Mouse (Mus musculus): ENCODE measurements at regions not wholly inside any gene's neighbourhood (a gene's known extent, or its start where the extent isn't known, plus 50 kb on each side); places are given as distances from the start of the nearest gene placed in this dataset.

DNA sequence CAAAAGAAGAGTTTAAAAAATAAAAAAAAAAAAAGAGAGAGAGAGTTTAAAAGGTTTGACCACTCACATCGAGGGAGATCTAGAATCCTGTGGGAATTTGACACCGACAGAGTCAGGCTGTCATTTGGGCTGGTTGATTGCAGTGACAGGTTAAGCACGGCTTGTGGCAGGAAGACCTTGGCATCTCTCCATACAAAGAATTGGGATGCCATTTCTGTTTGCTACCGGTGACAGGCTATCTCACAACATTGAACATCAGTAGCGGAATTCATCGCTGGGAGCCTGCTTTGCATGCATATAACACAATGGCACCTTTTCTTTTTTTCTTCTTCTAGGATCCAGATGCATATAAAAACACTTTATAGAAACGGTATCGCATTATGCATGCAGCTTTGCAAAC, 53.7 kb upstream of the Gm26657 start:
- Histone ChIP-seq H3K27ac (ENCODE audit: insufficient read depth, low read length) (no peak overlapping the region), H3K4me3 (ENCODE audit: insufficient read depth, low read length) (no peak overlapping the region), H3K4me1 (ENCODE audit: control insufficient read depth, insufficient read depth, low read length) (no peaks in the 10 kb centered on the region)
- TF ChIP-seq POLR2A (IDR thresholded peaks at IDR 0.05; ENCODE audit: extremely low read depth, insufficient read depth, low read length), result no peak

DNA sequence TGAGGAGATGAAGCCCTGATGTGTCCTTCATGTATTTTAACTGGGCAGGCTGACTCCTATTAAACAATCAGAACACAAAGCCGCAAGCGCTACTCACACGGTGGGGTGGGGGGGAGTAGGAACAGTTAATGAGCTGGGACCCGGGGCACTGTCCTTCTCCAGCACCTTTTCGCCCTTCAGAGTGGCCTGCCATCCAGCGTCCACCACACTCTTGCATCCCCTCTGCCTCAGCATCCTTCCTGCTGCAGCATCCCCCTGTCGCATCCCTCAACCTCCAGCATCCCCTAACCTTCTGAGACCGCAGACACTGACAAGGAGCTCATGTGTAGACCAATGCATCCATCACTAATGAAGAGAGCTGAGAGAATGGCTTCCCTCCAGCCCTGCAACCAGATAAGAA, 54.2 kb upstream of the Gm26657 start:
- Histone ChIP-seq H3K27ac (ENCODE audit: insufficient read depth, low read length) (no peak overlapping the region), H3K4me3 (ENCODE audit: insufficient read depth, low read length) (no peak overlapping the region), H3K4me1 (ENCODE audit: control insufficient read depth, insufficient read depth, low read length) (no peaks in the 10 kb centered on the region)
- no peak for TF ChIP-seq POLR2A (IDR thresholded peaks at IDR 0.05; ENCODE audit: extremely low read depth, insufficient read depth, low read length)
- TF ChIP-seq CTCF (IDR thresholded peaks at IDR 0.05; ENCODE audit: extremely low read depth, insufficient read depth, low read length), result no peak

DNA sequence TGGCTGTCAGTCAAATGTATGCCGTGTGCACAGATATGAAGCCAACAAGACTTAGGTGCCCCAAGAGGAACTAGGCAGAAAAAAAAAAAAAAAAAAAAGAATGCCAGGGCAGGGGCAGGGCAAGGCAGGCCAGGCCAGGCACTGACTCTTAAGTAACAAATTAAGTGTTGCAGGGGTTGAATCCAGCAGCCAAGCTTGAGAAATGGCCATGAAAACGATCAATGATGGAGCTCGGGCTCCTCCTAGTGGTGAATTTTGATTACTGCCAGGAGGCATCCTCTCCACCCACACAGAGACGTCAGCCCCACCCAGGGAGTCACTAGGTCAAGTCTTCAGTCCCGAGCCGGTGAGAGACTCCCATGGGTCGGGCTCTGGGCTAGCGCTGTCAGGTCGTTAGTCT, 54.7 kb upstream of the Gm26657 start:
- TF ChIP-seq CTCF (IDR thresholded peaks at IDR 0.05; ENCODE audit: extremely low read depth, insufficient read depth, low read length) (peak; percentile 81), POLR2A (IDR thresholded peaks at IDR 0.05; ENCODE audit: extremely low read depth, insufficient read depth, low read length) (no peak)
- H3K27ac ChIP-seq (ENCODE audit: insufficient read depth, low read length), result no peak overlapping the region
- no peaks in the 10 kb centered on the region for H3K4me1 ChIP-seq (ENCODE audit: control insufficient read depth, insufficient read depth, low read length)
- H3K4me3 ChIP-seq (ENCODE audit: insufficient read depth, low read length), result no peak overlapping the region

DNA sequence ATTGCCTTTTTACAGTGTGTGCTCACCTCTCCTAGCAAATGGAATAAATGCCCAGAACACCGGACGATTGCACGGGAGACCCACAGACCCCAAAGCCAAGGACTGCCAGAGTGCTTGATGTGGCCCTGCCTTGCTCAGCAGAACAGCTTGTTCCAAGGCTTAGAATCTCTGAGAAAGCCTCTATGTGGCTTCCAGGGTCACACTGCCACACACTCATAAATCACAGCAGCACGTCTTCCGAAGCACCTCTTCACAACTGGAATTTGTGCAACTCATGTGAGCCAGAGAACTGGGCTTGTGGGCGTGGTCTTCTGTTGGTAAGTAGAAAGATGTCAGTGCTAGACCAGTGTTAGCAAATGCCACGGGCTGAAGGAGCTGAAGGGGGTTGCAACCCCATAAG, 55.8 kb upstream of the Gm26657 start:
- Histone ChIP-seq H3K4me3 (ENCODE audit: insufficient read depth, low read length) (no peak overlapping the region), H3K27ac (ENCODE audit: insufficient read depth, low read length) (no peak overlapping the region), H3K4me1 (ENCODE audit: control insufficient read depth, insufficient read depth, low read length) (no peaks in the 10 kb centered on the region)
- no peak for TF ChIP-seq POLR2A (IDR thresholded peaks at IDR 0.05; ENCODE audit: extremely low read depth, insufficient read depth, low read length)
- no peak for TF ChIP-seq CTCF (IDR thresholded peaks at IDR 0.05; ENCODE audit: extremely low read depth, insufficient read depth, low read length)

DNA sequence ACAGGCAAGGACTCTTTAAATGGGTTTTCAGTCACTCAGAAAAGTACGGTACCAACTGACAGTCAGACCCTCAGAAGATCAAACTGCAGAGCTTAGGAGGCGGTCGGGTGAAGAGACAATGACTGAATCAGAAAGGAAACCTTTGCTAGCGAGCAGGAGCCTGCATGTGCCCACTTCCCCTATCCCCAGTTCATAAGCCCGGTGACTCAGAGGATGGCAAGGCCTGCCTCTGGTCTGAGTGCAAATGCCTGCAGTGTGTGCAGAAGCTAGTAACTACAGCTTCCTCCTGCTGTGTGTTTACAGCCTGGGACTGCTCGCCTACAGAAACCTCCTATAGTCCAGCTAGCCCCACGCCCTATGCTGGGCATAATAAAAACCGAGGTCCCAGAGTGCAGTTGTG, 58.7 kb upstream of the Gm26657 start:
- H3K4me3 ChIP-seq (ENCODE audit: insufficient read depth, low read length), result no peak overlapping the region
- H3K27ac ChIP-seq (ENCODE audit: insufficient read depth, low read length), result no peak overlapping the region
- no peaks in the 10 kb centered on the region for H3K4me1 ChIP-seq (ENCODE audit: control insufficient read depth, insufficient read depth, low read length)
- TF ChIP-seq CTCF (IDR thresholded peaks at IDR 0.05; ENCODE audit: extremely low read depth, insufficient read depth, low read length) (no peak), POLR2A (IDR thresholded peaks at IDR 0.05; ENCODE audit: extremely low read depth, insufficient read depth, low read length) (no peak)

DNA sequence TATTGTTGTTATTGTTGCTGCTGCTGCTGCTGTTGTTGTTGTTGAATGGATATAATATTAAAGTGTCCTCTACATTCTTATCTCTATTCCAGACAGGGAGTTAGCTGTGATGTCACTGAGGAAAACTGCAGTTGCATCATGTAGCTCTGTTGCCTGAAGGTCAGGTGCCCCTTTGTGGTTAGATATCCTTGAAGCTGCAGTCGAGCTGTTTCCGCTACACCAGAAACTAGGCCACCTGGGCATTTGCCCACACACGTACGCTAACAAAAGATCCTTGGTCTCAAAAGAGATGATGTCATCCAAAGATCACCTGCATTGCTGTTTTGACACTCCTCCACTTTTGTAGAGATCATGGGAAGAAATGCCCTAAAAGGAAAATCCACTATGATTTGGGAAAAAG, 66.0 kb upstream of the Gm26657 start:
- H3K4me3 ChIP-seq (ENCODE audit: insufficient read depth, low read length), result no peak overlapping the region
- no peaks in the 10 kb centered on the region for H3K4me1 ChIP-seq (ENCODE audit: control insufficient read depth, insufficient read depth, low read length)
- H3K27ac ChIP-seq (ENCODE audit: insufficient read depth, low read length), result no peak overlapping the region
- TF ChIP-seq CTCF (IDR thresholded peaks at IDR 0.05; ENCODE audit: extremely low read depth, insufficient read depth, low read length) (no peak), POLR2A (IDR thresholded peaks at IDR 0.05; ENCODE audit: extremely low read depth, insufficient read depth, low read length) (no peak)

DNA sequence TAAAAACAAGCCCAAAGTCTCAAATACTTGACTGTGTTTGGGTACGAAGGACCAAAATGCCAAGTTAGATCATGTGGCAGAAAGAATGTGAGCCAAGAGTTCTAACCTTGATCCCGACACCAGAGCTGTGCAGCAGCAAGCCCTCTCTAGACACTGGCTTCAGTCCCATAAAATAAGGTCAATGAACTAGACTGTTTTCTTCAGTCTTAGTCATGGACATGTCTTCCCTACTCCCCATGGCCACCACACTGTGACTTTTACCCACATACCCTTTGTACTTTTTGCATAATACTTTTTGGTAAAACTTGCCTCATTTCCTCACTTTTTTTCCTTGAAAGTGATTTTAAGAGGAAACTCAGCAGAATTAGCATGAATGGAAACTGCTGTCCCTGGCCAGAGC, 74.9 kb upstream of the Gm26657 start:
- H3K27ac ChIP-seq (ENCODE audit: insufficient read depth, low read length), result no peak overlapping the region
- TF ChIP-seq CTCF (IDR thresholded peaks at IDR 0.05; ENCODE audit: extremely low read depth, insufficient read depth, low read length), result no peak
- TF ChIP-seq POLR2A (IDR thresholded peaks at IDR 0.05; ENCODE audit: extremely low read depth, insufficient read depth, low read length), result no peak
- no peak overlapping the region for H3K4me3 ChIP-seq (ENCODE audit: insufficient read depth, low read length)
- no peaks in the 10 kb centered on the region for H3K4me1 ChIP-seq (ENCODE audit: control insufficient read depth, insufficient read depth, low read length)

DNA sequence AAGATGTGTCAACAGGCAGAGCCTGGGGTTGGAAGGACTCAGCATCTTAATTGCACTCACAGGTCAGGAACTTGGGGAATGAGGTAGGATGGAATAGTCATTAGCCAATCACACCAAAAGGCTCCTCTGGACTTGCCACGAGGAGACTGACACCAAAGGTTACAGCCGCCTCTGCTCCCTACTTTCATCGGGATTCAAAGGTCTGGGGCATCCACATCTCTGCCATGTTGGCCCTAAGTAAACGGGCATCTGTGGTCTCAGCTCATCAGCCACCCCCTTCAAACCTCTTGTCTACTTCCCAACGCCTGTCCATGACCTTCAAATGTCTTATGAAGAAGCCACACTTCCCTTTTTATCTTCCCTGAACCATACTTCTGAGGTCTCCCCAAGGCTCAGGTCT, 78.1 kb upstream of the Gm26657 start:
- H3K27ac ChIP-seq (ENCODE audit: insufficient read depth, low read length), result no peak overlapping the region
- no peaks in the 10 kb centered on the region for H3K4me1 ChIP-seq (ENCODE audit: control insufficient read depth, insufficient read depth, low read length)
- TF ChIP-seq POLR2A (IDR thresholded peaks at IDR 0.05; ENCODE audit: extremely low read depth, insufficient read depth, low read length) (no peak), CTCF (IDR thresholded peaks at IDR 0.05; ENCODE audit: extremely low read depth, insufficient read depth, low read length) (no peak)
- H3K4me3 ChIP-seq (ENCODE audit: insufficient read depth, low read length), result no peak overlapping the region

DNA sequence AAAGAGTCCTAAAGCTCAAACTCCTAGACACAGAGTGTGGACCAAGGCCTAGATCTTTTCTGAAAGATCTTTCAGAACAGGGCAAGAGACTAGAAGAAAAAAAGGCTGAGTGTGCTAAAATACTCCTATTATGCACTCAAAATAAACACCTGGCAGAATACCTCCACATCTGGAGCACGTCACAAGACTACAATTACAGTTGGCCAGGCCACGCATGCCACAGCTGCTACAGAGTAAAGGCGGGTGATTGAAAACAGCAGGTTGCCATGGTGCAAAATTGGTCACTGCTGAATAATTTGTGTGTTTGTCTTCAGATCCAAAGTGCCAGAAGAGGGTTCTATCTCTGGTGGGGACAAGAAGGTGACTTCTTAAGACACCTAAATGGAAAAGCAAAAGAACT, 82.8 kb upstream of the Gm26657 start:
- peaks cover 4% of the 10 kb centered on the region; the same call in 1 of the 2 replicates for H3K4me1 ChIP-seq (ENCODE audit: control insufficient read depth, insufficient read depth, low read length)
- TF ChIP-seq POLR2A (IDR thresholded peaks at IDR 0.05; ENCODE audit: extremely low read depth, insufficient read depth, low read length), result no peak
- TF ChIP-seq CTCF (IDR thresholded peaks at IDR 0.05; ENCODE audit: extremely low read depth, insufficient read depth, low read length), result no peak
- no peak overlapping the region for H3K4me3 ChIP-seq (ENCODE audit: insufficient read depth, low read length)
- no peak overlapping the region for H3K27ac ChIP-seq (ENCODE audit: insufficient read depth, low read length)

DNA sequence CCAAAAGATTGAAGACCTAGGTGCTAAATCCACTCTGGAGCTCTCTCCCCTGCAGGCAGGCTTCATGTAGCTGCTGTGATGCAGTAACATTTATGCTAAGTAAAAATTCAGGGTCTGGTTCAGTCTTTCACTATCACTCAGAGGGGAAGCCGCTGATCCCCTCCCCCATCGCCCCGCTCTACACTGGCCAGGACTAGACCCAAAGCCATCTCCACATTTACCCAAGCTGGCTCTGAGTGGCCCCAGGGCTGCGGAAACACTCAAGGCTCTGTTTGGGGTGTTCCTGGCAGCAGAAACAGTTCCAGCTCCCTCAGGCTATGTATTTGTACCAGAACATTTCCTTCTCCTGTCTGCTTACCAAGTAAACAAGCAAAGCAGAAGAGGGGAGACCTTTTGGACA, 85.5 kb upstream of the Gm26657 start:
- no peak overlapping the region for H3K27ac ChIP-seq (ENCODE audit: insufficient read depth, low read length)
- no peak for TF ChIP-seq POLR2A (IDR thresholded peaks at IDR 0.05; ENCODE audit: extremely low read depth, insufficient read depth, low read length)
- no peak for TF ChIP-seq CTCF (IDR thresholded peaks at IDR 0.05; ENCODE audit: extremely low read depth, insufficient read depth, low read length)
- H3K4me3 ChIP-seq (ENCODE audit: insufficient read depth, low read length), result no peak overlapping the region
- peaks cover 4% of the 10 kb centered on the region; the same call in 1 of the 2 replicates for H3K4me1 ChIP-seq (ENCODE audit: control insufficient read depth, insufficient read depth, low read length)

DNA sequence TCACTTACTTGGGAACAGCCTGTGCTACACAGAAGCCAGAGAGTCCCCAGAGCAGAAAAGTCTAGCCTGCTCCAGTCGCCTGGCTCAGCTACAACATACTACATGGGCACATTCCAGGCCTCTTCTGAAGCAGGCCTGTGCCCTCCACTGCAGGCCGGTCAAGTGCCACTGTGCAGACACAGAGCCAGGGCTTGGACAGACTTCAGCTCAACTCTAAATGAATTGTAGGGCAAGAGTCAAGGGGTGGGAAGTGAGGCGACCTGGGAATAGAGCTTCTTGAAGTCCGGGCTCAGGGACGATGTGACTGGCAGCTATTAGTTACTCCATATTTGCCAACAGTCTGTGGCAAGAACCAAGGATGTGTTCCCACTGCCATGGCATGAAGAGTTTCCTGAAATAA, 87.1 kb upstream of the Gm26657 start:
- H3K4me3 ChIP-seq (ENCODE audit: insufficient read depth, low read length), result no peak overlapping the region
- H3K27ac ChIP-seq (ENCODE audit: insufficient read depth, low read length), result no peak overlapping the region
- peaks cover 4% of the 10 kb centered on the region; the same call in 1 of the 2 replicates for H3K4me1 ChIP-seq (ENCODE audit: control insufficient read depth, insufficient read depth, low read length)
- TF ChIP-seq CTCF (IDR thresholded peaks at IDR 0.05; ENCODE audit: extremely low read depth, insufficient read depth, low read length) (no peak), POLR2A (IDR thresholded peaks at IDR 0.05; ENCODE audit: extremely low read depth, insufficient read depth, low read length) (no peak)
